Mouse (Mus musculus): ENCODE measurements around the gene Arhgap45.
A peak's percentile ranks its signal among the peaks of the same experiment; 100 is the strongest.

Gene Arhgap45

GRCm38 (mm10) chr10:79986963-79987362 lies 29.5 kb upstream of the Arhgap45 start:
- peak; percentile 57 to 75 for DNase-seq (ENCODE audit: low spot score in 2 of 2)

GRCm38 (mm10) chr10:79987771-79988505 lies 28.5 kb upstream of the Arhgap45 start:
- DNase-seq (ENCODE audit: low spot score in 2 of 2), result no peak

GRCm38 (mm10) chr10:79988506-79989271 lies 27.8 kb upstream of the Arhgap45 start, which contains the start of gene Cnn2:
Gene Cnn2, plus strand, starts transcription at chr10:79988584.
- no peak for DNase-seq (ENCODE audit: low spot score in 2 of 2)

GRCm38 (mm10) chr10:79989272-79989786 lies 27.1 kb upstream of the Arhgap45 start:
- no peak for DNase-seq (ENCODE audit: low spot score in 2 of 2)

GRCm38 (mm10) chr10:79989870-79990269 lies 26.6 kb upstream of the Arhgap45 start:
- no peak for DNase-seq (ENCODE audit: low spot score in 2 of 2)

- DNase-seq (ENCODE audit: low spot score in 2 of 2), result no peak
Measured at GRCm38 (mm10) chr10:79991099-79991498, 25.4 kb upstream of the Arhgap45 start.

- no peak for DNase-seq (ENCODE audit: low spot score in 2 of 2)
Measured at GRCm38 (mm10) chr10:79991548-79991947, 24.9 kb upstream of the Arhgap45 start.

- no peak for DNase-seq (ENCODE audit: low spot score in 2 of 2)
Measured at GRCm38 (mm10) chr10:79994397-79995115, 21.9 kb upstream of the Arhgap45 start.

- DNase-seq (ENCODE audit: low spot score in 2 of 2), result no peak
Measured at GRCm38 (mm10) chr10:79995636-79996035, 20.8 kb upstream of the Arhgap45 start.

- DNase-seq (ENCODE audit: low spot score in 2 of 2), result peak; percentile 90 to 91
Measured at GRCm38 (mm10) chr10:79996272-79997033, 20.0 kb upstream of the Arhgap45 start, which contains the start of gene Abca7. Gene Abca7, plus strand, starts transcription at chr10:79996494.

GRCm38 (mm10) chr10:79997034-79997760 lies 19.3 kb upstream of the Arhgap45 start:
- peak; percentile 57 to 62 for DNase-seq (ENCODE audit: low spot score in 2 of 2)

GRCm38 (mm10) chr10:79997819-79998218 lies 18.6 kb upstream of the Arhgap45 start:
- DNase-seq (ENCODE audit: low spot score in 2 of 2), result no peak

GRCm38 (mm10) chr10:80001945-80002344 lies 14.5 kb upstream of the Arhgap45 start:
- no peak for DNase-seq (ENCODE audit: low spot score in 2 of 2)

GRCm38 (mm10) chr10:80002829-80003228 lies 13.6 kb upstream of the Arhgap45 start:
- no peak for DNase-seq (ENCODE audit: low spot score in 2 of 2)

- no peak for DNase-seq (ENCODE audit: low spot score in 2 of 2)
Measured at GRCm38 (mm10) chr10:80003374-80004232, 12.8 kb upstream of the Arhgap45 start.

GRCm38 (mm10) chr10:80004233-80004705 lies 12.2 kb upstream of the Arhgap45 start:
- no peak for DNase-seq (ENCODE audit: low spot score in 2 of 2)

- DNase-seq (ENCODE audit: low spot score in 2 of 2), result no peak
Measured at GRCm38 (mm10) chr10:80011740-80012139, 4.7 kb upstream of the Arhgap45 start.

- DNase-seq (ENCODE audit: low spot score in 2 of 2), result no peak
Measured at GRCm38 (mm10) chr10:80013609-80014008, 2.8 kb upstream of the Arhgap45 start.

Measured in right cerebral cortex, postnatal 36 days (tissue).